Mouse (Mus musculus): Measurements from ENCODE around the gene Peli2. TPM values are rescaled to one million over a fixed set of nuclear protein-coding genes. Genes with fewer than 3 reads are reported as not detected.

The Peli2 gene
- polyA plus RNA-seq, 1 experiment from 2014 or later = 6.8 TPM

DNA sequence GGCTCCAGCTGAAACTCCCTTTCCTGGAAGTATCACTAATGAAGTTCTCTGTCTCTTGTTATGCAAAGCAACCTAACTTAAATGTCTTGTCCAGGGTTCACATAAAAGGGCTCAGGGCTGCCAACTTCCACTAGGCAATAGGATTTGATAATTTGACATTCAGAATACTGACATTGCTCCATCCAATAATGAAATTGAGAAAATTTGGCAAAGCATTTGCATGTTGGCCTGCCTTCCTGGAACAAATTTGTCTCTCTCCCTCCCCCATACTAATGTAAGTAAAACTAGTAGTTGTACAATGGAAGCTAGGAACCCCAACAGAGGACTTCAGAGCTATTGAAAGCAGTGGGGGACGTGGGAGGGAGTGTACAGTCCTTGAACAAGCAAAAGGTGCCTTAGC, 21.3 kb upstream of the Peli2 start:
- H3K4me1 ChIP-seq = no peaks in the 10 kb centered on the region
- H3K9me3 ChIP-seq (replicated peaks) = no peaks in the 10 kb centered on the region
- no peaks in the 10 kb centered on the region for H3K36me3 ChIP-seq
- 41% methylated on average over 1 of the region's 1 CpGs for WGBS
- no peaks in the 10 kb centered on the region for H3K27me3 ChIP-seq (replicated peaks)
- no peak overlapping the region for H3K4me3 ChIP-seq (replicated peaks)
- H3K9ac ChIP-seq (replicated peaks) = no peak overlapping the region
- H3K27ac ChIP-seq (replicated peaks) = no peak overlapping the region
- ATAC-seq (ENCODE audit: low FRiP score) = no peak
- H3K4me2 ChIP-seq = no peak overlapping the region

DNA sequence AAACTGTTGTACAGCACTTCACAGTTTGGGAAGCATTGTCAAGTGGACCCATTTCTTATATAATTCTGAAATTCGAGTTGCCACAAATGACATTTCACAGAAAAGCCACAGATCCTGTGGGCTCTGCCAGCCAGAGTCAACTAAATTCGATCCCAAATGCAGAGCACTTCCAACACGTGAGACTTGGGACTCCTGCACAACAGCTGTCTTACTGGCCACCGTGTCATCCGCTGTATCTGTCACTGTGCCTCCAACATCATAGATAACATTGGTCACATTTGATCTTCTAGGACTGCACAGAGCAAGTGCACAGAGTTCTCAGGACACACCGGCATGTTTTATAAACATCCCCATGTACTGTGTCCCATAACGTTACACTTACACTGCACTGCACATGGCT, 14.2 kb upstream of the Peli2 start:
- Histone ChIP-seq H3K4me2 (no peak overlapping the region), H3K9me3 (replicated peaks) (no peaks in the 10 kb centered on the region), H3K27me3 (replicated peaks) (no peaks in the 10 kb centered on the region), H3K9ac (replicated peaks) (no peak overlapping the region), H3K36me3 (no peaks in the 10 kb centered on the region), H3K4me1 (no peaks in the 10 kb centered on the region), H3K27ac (replicated peaks) (no peak overlapping the region), H3K4me3 (replicated peaks) (no peak overlapping the region)
- WGBS = 86% methylated on average over 7 of the region's 7 CpGs
- no peak for ATAC-seq (ENCODE audit: low FRiP score)

DNA sequence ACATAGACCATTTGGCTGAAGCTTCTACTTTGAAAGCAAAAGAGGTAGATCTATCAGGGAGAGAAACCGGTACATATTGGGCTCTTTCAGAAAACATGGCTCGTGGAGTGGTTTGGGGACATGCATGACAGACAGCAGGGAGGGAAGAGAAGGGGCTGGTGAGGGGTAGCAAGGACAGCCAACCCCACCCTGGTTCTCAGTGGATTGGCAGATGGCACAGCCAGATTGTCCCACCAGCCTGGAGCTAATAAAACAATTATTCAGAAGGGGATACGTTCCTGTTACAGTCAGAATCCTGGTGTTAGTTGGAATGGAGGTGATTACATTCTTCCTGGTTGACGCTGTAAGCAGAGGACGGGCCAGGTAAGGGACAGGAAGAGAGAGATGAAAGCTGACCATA, 2.6 kb upstream of the Peli2 start:
- H3K4me1 ChIP-seq = peaks cover 33% of the 10 kb centered on the region
- no peak overlapping the region for H3K4me3 ChIP-seq (replicated peaks)
- H3K27me3 ChIP-seq (replicated peaks) = no peaks in the 10 kb centered on the region
- no peaks in the 10 kb centered on the region for H3K9me3 ChIP-seq (replicated peaks)
- no peak overlapping the region for H3K4me2 ChIP-seq
- H3K27ac ChIP-seq (replicated peaks) = no peak overlapping the region
- no peaks in the 10 kb centered on the region for H3K36me3 ChIP-seq
- ATAC-seq (ENCODE audit: low FRiP score) = no peak
- 52% methylated on average over 5 of the region's 5 CpGs for WGBS
- H3K9ac ChIP-seq (replicated peaks) = no peak overlapping the region

DNA sequence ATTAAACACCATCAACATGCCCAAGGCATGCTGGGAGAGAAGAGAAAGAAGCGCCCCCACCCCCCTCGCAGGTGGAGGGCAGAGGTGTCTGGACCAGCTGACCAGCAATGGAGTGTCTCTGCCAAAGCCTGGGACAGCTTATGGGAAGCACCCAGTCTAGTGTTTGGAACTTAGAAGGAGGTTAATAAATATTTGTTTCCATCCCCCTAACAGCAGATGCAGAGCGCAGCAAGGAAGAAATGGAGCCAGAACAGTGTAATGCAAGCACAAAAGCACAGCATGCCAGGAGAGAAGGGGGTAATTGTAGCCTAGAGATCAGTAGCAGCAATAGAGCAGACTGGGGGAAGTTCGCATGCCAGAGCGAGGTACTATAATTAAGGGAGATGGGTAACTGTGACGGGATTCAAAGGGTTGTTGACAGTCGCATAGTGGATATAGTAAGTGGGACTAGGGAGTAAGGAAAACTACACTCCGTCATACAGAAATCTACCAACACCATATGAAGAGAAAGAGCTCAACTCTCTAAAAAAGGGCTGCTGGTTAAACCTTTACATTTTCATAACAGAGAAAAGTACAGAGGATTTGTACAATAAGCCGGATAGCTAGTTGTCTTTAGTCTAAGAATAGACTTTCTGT, 1.5 kb upstream of the Peli2 start:
- 3% methylated on average over 9 of the region's 9 CpGs for WGBS
- no peak overlapping the region for H3K9ac ChIP-seq (replicated peaks)
- H3K4me2 ChIP-seq = peak overlapping the region; percentile 96
- H3K4me3 ChIP-seq (replicated peaks) = peak overlapping the region; percentile 4; the same call in 1 of the 2 replicates
- H3K36me3 ChIP-seq = no peaks in the 10 kb centered on the region
- H3K9me3 ChIP-seq (replicated peaks) = no peaks in the 10 kb centered on the region
- peak overlapping the region; percentile 38; the same call in 1 of the 2 replicates for H3K27ac ChIP-seq (replicated peaks)
- ATAC-seq (ENCODE audit: low FRiP score) = no peak
- H3K27me3 ChIP-seq (replicated peaks) = no peaks in the 10 kb centered on the region
- peaks cover 44% of the 10 kb centered on the region for H3K4me1 ChIP-seq

DNA sequence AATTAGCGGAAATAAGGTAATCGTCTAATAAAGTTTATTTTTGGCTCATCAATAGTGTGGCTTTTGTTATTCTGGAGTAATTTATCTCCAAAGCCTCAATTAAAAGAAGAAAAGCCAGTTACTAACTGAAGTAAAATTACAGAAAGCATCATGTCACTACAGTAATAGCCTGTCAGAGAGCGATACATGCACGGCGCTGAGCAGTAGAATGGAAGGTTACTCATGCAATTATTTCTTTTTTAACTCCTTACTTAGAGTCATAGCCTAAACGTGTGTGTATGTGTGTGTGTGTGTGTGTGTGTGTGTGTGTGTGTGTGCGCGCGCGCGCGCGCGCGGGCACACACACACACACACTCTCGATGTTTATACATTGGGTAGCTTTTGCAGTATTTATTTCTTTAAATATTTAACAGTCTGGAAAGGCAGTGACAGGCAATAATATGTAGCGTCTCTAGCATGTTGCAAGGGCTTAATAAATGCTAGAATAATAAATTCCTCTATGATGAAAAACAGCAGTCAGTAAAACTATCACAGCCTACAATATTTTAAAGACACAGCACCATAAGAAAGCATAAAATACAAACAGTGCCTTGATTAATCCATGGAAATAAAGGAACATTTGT, 864 bp upstream of the Peli2 start:
- no peaks in the 10 kb centered on the region for H3K27me3 ChIP-seq (replicated peaks)
- no peak overlapping the region for H3K27ac ChIP-seq (replicated peaks)
- peak overlapping the region; percentile 26; the same call in 1 of the 2 replicates for H3K9ac ChIP-seq (replicated peaks)
- WGBS = 5% methylated on average over 17 of the region's 17 CpGs
- no peaks in the 10 kb centered on the region for H3K36me3 ChIP-seq
- ATAC-seq (ENCODE audit: low FRiP score) = no peak
- no peaks in the 10 kb centered on the region for H3K9me3 ChIP-seq (replicated peaks)
- H3K4me2 ChIP-seq = peak overlapping the region; percentile 96
- H3K4me1 ChIP-seq = peaks cover 50% of the 10 kb centered on the region
- H3K4me3 ChIP-seq (replicated peaks) = peak overlapping the region; percentile 29

DNA sequence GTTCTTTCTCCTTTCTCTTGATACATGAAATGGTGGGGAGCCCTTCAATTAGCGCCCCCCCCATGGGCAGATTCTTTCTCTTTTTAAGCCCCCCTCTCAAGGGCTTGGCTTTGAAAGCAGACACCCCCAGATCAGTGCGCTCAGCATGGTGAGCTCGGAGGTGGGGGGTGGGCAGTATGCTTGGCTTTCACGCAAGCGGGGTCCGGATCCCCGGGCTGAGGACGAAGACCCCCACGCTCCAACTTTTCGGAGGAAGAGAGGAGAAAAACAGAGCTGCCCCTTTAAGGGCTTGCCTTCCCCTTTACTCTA, 226 bp upstream of the Peli2 start:
- peak overlapping the region; percentile 96 for H3K4me2 ChIP-seq
- peak overlapping the region; percentile 87 for H3K27ac ChIP-seq (replicated peaks)
- peak overlapping the region; percentile 86 for H3K9ac ChIP-seq (replicated peaks)
- peak overlapping the region; percentile 84 for H3K4me3 ChIP-seq (replicated peaks)
- no peaks in the 10 kb centered on the region for H3K9me3 ChIP-seq (replicated peaks)
- no peaks in the 10 kb centered on the region for H3K27me3 ChIP-seq (replicated peaks)
- WGBS = 3% methylated on average over 9 of the region's 10 CpGs
- no peaks in the 10 kb centered on the region for H3K36me3 ChIP-seq
- H3K4me1 ChIP-seq = peaks cover 57% of the 10 kb centered on the region
- ATAC-seq (ENCODE audit: low FRiP score) = no peak

DNA sequence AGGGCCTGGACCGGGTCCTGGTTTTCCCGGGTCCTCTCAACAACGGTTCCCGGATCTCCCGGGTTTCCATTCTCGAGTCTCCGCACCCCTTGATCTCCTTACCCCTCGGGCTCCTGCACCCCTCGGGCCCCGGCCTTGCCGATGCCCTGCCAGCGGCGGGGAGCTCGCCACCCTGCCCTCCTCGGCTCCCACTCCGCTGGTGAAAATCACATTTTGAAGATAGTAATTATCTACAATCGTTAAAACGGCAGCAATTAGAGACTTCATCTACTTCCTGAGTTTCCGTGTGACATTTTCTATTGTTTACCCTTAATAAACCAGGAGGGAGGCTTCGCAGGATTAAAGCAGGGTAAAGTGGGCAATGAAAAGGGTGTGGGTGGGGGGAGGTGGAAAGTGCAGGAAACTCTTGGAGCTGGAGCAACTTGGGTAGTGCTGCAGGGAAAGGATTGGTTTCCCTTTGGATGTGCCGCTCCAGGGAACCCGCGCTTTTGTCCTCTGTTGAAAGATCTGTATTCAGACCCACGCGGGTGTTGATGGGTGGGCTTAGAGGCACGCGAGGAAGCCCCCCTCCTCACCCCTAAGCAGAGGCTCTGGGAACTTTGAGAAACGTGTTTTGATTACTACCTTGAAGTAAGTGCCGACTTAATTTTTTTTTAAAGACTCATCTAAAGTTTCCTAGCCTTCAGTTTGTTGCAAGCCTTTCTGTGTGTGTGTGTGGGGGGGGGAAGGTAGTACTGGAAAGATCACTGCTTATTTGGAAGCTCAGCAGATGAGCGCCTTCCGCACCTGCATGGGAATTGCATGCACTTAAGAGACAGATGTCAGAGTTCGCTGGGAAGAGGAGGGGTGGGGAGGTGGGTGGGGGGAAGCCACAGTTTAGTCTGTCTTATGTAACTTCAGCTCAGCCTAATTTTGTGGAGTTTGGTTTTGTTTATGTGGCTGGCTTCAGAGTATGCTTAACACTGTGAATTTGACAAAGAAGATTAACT, 1.2 kb downstream of the Peli2 start:
- H3K36me3 ChIP-seq = no peaks in the 10 kb centered on the region
- peaks cover 68% of the 10 kb centered on the region for H3K4me1 ChIP-seq
- H3K9me3 ChIP-seq (replicated peaks) = no peaks in the 10 kb centered on the region
- H3K9ac ChIP-seq (replicated peaks) = peak overlapping the region; percentile 86
- peak overlapping the region; percentile 84 for H3K4me3 ChIP-seq (replicated peaks)
- no peaks in the 10 kb centered on the region for H3K27me3 ChIP-seq (replicated peaks)
- under 1% methylated on average over 32 of the region's 32 CpGs for WGBS
- peak overlapping the region; percentile 96 for H3K4me2 ChIP-seq
- peak overlapping the region; percentile 87 for H3K27ac ChIP-seq (replicated peaks)
- peak; percentile 11; the same call in 1 of the 2 replicates for ATAC-seq (ENCODE audit: low FRiP score)

DNA sequence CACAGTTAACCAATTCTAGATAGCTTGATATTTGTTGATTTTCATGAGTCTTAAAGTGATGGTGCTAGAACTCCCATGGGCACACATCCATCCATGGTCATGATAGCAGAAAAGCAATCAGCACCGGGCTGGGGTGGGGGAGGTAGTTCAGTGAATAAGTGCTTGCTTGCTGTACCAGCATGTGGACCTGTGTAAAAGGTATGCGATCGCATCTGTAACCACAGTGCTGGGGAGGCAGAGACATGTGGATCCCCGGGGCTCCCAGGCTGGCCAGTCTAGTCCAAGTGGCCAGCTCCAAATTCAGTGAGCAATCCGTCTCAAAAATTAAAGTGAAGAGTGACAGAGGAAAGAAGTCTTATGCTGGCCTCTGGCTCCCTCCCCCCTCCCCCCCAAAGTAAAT, 3.4 kb downstream of the Peli2 start:
- H3K4me1 ChIP-seq = peaks cover 77% of the 10 kb centered on the region
- H3K9me3 ChIP-seq (replicated peaks) = no peaks in the 10 kb centered on the region
- H3K36me3 ChIP-seq = no peaks in the 10 kb centered on the region
- no peaks in the 10 kb centered on the region for H3K27me3 ChIP-seq (replicated peaks)
- WGBS = 60% methylated on average over 5 of the region's 5 CpGs
- 0 out of 2 replicates have a peak overlapping the region, but pooled peaks have one; percentile 21 for H3K4me2 ChIP-seq
- no peak overlapping the region for H3K4me3 ChIP-seq (replicated peaks)
- H3K9ac ChIP-seq (replicated peaks) = no peak overlapping the region
- ATAC-seq (ENCODE audit: low FRiP score) = no peak
- no peak overlapping the region for H3K27ac ChIP-seq (replicated peaks)

DNA sequence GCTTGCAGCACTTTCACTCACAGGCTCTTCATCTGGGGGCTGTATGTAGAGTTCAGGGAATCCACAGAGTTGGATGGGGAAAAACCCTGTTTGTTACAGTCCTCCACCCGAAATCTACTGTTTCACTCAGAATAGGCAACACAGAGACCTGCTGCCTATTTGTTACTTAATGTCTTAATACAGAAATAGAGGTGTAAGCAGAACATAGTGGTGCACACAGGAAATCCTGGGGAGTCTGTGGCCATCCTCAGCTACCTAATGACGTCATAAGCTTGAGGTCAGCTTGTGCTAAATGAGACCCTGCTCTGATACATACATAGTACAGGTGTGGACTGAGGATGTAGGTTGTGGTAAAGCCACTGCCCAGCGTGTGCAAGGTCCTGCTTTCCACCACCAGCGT, 4.2 kb downstream of the Peli2 start:
- Histone ChIP-seq H3K4me3 (replicated peaks) (no peak overlapping the region), H3K9ac (replicated peaks) (no peak overlapping the region), H3K27ac (replicated peaks) (no peak overlapping the region), H3K9me3 (replicated peaks) (no peaks in the 10 kb centered on the region), H3K27me3 (replicated peaks) (no peaks in the 10 kb centered on the region), H3K4me1 (peaks cover 70% of the 10 kb centered on the region), H3K4me2 (0 out of 2 replicates have a peak overlapping the region, but pooled peaks have one; percentile 21), H3K36me3 (no peaks in the 10 kb centered on the region)
- WGBS = 49% methylated on average over 4 of the region's 4 CpGs
- no peak for ATAC-seq (ENCODE audit: low FRiP score)

DNA sequence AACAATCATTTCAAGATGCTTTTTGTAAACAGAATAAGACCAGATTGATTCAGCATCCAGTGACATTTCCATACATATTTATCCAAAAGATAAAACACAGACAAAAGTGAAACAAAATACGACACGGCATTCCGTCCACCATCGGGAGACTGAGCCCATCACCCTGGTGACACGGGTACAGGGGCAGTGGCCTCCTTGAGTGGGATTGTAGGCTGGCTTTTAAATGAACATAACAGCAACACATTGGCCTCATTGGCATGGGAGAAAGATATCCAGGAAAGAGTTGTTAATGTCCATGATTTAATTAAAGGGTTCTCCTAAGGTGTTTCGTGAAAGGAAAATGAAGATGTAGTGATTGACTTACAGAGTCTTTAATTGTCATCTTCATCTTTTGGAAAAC, 5.3 kb downstream of the Peli2 start:
- H3K4me2 ChIP-seq = no peak overlapping the region
- H3K27me3 ChIP-seq (replicated peaks) = no peaks in the 10 kb centered on the region
- no peak overlapping the region for H3K4me3 ChIP-seq (replicated peaks)
- ATAC-seq (ENCODE audit: low FRiP score) = no peak
- H3K9ac ChIP-seq (replicated peaks) = no peak overlapping the region
- no peaks in the 10 kb centered on the region for H3K9me3 ChIP-seq (replicated peaks)
- no peak overlapping the region for H3K27ac ChIP-seq (replicated peaks)
- 81% methylated on average over 6 of the region's 6 CpGs for WGBS
- no peaks in the 10 kb centered on the region for H3K36me3 ChIP-seq
- peaks cover 71% of the 10 kb centered on the region for H3K4me1 ChIP-seq

DNA sequence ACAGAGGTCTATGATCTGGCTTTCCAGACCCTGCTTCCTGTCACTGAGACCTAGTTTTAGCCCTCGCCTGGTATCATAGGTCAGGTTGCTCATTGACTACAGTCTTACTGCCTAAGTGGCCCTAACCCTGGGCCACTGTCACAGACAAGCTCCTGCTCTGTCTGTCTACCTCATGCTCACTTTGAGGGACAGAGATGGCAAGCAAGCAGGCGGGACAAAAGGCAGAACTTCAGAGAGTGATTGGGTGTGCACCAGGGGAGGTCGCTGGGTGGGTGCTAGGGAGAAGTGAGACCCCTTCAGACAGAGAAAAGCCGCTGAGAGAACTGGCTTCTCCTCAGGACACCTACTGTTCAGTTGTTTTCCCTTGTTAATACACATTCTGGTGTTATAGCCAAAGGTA, 6.3 kb downstream of the Peli2 start:
- Histone ChIP-seq H3K4me2 (no peak overlapping the region), H3K9ac (replicated peaks) (no peak overlapping the region), H3K4me3 (replicated peaks) (no peak overlapping the region), H3K4me1 (peaks cover 75% of the 10 kb centered on the region), H3K36me3 (no peaks in the 10 kb centered on the region), H3K9me3 (replicated peaks) (no peaks in the 10 kb centered on the region), H3K27ac (replicated peaks) (no peak overlapping the region), H3K27me3 (replicated peaks) (no peaks in the 10 kb centered on the region)
- ATAC-seq (ENCODE audit: low FRiP score) = no peak
- WGBS = 79% methylated on average over 4 of the region's 4 CpGs
